Mouse (Mus musculus) E14TG2a.4 (cell line): ENCODE results near the gene Mrgpra6.

Source experiments
- CTCF ChIP-seq: conservative IDR thresholded peaks from 2 replicates; pipeline ENCODE4 v1.5.1; 2014; ENCODE audit warnings: low read length
- POU5F1 ChIP-seq: IDR thresholded peaks from 2 replicates; pipeline ENCODE4 v1.6.1; 2014; ENCODE audit warnings: low read length, borderline replicate concordance

DNA sequence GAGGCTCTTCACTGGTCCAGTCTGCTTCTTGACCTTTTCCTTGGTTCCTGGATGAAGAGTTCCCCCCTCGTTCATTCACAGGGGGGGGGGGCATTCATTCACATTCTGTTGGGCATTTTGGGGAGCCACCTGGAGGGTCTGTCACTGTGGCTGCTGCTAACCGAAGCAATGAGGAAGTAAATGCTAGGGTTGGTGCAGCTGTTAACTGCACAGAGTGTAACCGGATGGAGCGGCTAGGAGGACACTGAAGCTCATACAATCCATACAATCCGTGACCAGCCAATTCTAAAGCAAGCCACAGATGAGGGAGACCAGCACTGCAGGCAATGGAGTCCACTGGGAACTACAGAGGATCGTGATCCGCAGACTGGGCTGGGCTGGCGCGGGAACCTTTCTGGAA is 47.0 kb downstream of the Mrgpra6 start:
- TF ChIP-seq POU5F1 (no peak), CTCF (no peak)
